Mouse (Mus musculus) heart, adult 2 months (tissue): ENCODE measurements at regions not wholly inside any gene's neighbourhood (a gene's known extent, or its start where the extent isn't known, plus 50 kb on each side); places are given as distances from the start of the nearest gene placed in this dataset.

Experiments used
- DNase-seq, 2 experiments: peaks; one replicate each; pipeline ENCODE4 v3.0.0; 2021
- H3K27ac ChIP-seq: fragments of 200-600 bp; 2 replicates; pipeline ENCODE4 v1.8.1; 2022
- H3K27me3 ChIP-seq: fragments of 200-500 bp; 2 replicates; pipeline ENCODE4 v1.6.1; 2012; ENCODE audit warnings: mild to moderate bottlenecking, low read length, inconsistent platforms, mixed read lengths; ENCODE audit not compliant: control insufficient read depth, insufficient read depth
- H3K36me3 ChIP-seq: fragments of 200-500 bp; 2 replicates; pipeline ENCODE4 v1.6.1; 2012; ENCODE audit warnings: low read length, inconsistent platforms; ENCODE audit not compliant: control insufficient read depth, insufficient read depth
- H3K4me1 ChIP-seq: fragments of 200-500 bp; 2 replicates; pipeline ENCODE4 v1.6.1; 2011; ENCODE audit warnings: low read length; ENCODE audit not compliant: control insufficient read depth, insufficient read depth
- H3K4me3 ChIP-seq: fragments of 200-600 bp; 2 replicates; pipeline ENCODE4 v1.8.1; 2022
- H3K79me2 ChIP-seq: fragments of 200-500 bp; replicated peaks from 2 replicates; pipeline ENCODE4 v1.6.1; 2012; ENCODE audit warnings: mild to moderate bottlenecking, inconsistent platforms, low read length, moderate library complexity, mixed read lengths; ENCODE audit not compliant: control insufficient read depth, insufficient read depth
- H3K9ac ChIP-seq: fragments of 200-500 bp; 2 replicates; pipeline ENCODE4 v1.6.1; 2012; ENCODE audit warnings: low read depth, mild to moderate bottlenecking, control low read depth, inconsistent platforms, low read length, mixed read lengths
- CTCF ChIP-seq: fragments of 200-600 bp; IDR thresholded peaks from 2 replicates; pipeline ENCODE4 v1.8.1; 2022; ENCODE audit warnings: antibody characterized with exemption, mild to moderate bottlenecking, moderate library complexity
- EP300 ChIP-seq: fragments of 200-500 bp; IDR thresholded peaks from 2 replicates; pipeline ENCODE4 v1.6.1; 2011; ENCODE audit warnings: low read depth, low read length, control low read depth; ENCODE audit not compliant: insufficient read depth
- POLR2A ChIP-seq: fragments of 200-500 bp; IDR thresholded peaks from 2 replicates; pipeline ENCODE4 v1.6.1; 2011; ENCODE audit warnings: mild to moderate bottlenecking, low read depth, low read length, control low read depth; ENCODE audit not compliant: insufficient read depth
- WGBS: fragments of 180-500 bp; shearing (Covaris S2); methylation state at CpG from one replicate; pipeline ENCODE4 v1.1.7; 2018; 5-methylcytosine and 5-hydroxymethylcytosine counted together
- intact Hi-C: fragments of 180-260 bp; cut with DNase I; formaldehyde crosslinking; loops from one replicate; pipeline ENCODE4 v1.15.1; 2025

- no peak overlapping the region for H3K9ac ChIP-seq
- DNase-seq = no peak
- H3K4me3 ChIP-seq = no peak overlapping the region
- TF ChIP-seq EP300 = no peak
- no peak for TF ChIP-seq POLR2A
- TF ChIP-seq CTCF = no peak
- H3K36me3 ChIP-seq = no peaks in the 10 kb centered on the region
- H3K27me3 ChIP-seq = no peaks in the 10 kb centered on the region
- intact Hi-C loops = no loop called here
- no peaks in the 10 kb centered on the region for H3K79me2 ChIP-seq
- no peaks in the 10 kb centered on the region for H3K4me1 ChIP-seq
- WGBS = 92% methylated on average over 9 of the region's 9 CpGs
- no peak overlapping the region for H3K27ac ChIP-seq
These were observed 151.4 kb upstream of the Lemd2 start for GRCm38 (mm10) chr17:27355717-27356116.

DNA sequence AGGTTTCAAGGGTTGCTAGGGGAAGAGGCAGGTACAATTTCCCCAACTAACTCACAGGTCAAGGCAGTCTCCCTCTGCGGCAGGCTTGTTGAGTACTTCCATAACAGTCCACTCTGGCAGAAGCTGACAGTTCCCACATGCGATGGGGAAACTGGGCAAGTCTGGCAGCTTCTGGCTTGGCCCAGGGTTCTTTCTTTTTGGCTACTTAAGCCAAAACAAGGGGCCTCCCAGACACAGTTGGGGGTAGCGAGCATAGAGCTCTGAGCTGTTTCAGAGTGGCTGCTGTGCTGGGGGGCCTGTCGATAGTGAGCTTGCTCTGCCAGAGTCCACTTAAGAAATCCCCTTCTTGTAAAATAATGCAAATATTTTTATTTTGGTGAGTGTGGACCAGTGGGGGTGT, 150.8 kb upstream of the Lemd2 start:
- 95% methylated on average over 4 of the region's 4 CpGs for WGBS
- H3K4me3 ChIP-seq = no peak overlapping the region
- intact Hi-C loops = no loop called here
- DNase-seq = no peak
- no peaks in the 10 kb centered on the region for H3K27me3 ChIP-seq
- no peak overlapping the region for H3K9ac ChIP-seq
- no peak overlapping the region for H3K27ac ChIP-seq
- no peaks in the 10 kb centered on the region for H3K36me3 ChIP-seq
- H3K4me1 ChIP-seq = no peaks in the 10 kb centered on the region
- H3K79me2 ChIP-seq = no peaks in the 10 kb centered on the region
- TF ChIP-seq EP300 (no peak), CTCF (no peak), POLR2A (no peak)

DNA sequence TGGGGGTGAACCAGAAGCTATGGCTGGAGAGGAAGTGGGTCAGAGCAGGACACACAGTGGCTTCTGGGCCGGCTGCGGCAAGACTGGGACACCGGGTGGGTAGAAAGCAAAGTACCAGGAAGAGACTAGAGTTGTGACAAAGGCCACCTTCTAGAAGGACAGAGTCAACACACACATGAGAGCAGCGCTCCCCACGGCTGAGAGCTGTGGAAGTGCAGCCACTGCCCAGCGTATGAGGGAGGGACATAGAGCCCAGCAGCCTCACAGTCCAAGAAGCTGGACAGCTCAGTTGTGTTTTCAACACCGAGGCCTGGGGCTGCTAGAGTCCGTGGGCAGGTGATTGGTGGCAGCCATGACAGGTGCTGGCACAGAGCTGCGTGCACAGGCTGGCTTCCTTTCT, 145.6 kb upstream of the Lemd2 start:
- Histone ChIP-seq H3K36me3 (no peaks in the 10 kb centered on the region), H3K4me3 (no peak overlapping the region), H3K27me3 (no peaks in the 10 kb centered on the region), H3K4me1 (no peaks in the 10 kb centered on the region), H3K9ac (no peak overlapping the region), H3K27ac (no peak overlapping the region), H3K79me2 (no peaks in the 10 kb centered on the region)
- WGBS = 83% methylated on average over 9 of the region's 9 CpGs
- DNase-seq = no peak
- TF ChIP-seq EP300 (no peak), CTCF (no peak), POLR2A (no peak)
- intact Hi-C loops = no loop called here

- H3K4me1 ChIP-seq = no peaks in the 10 kb centered on the region
- 83% methylated on average over 4 of the region's 4 CpGs for WGBS
- H3K4me3 ChIP-seq = no peak overlapping the region
- no peak for TF ChIP-seq CTCF
- no peak for TF ChIP-seq EP300
- TF ChIP-seq POLR2A = no peak
- no peaks in the 10 kb centered on the region for H3K79me2 ChIP-seq
- DNase-seq = no peak
- H3K9ac ChIP-seq = no peak overlapping the region
- no peaks in the 10 kb centered on the region for H3K27me3 ChIP-seq
- intact Hi-C loops = no loop called here
- no peaks in the 10 kb centered on the region for H3K36me3 ChIP-seq
- H3K27ac ChIP-seq = no peak overlapping the region
These were observed 145.2 kb upstream of the Lemd2 start for GRCm38 (mm10) chr17:27349432-27349831.

GRCm38 (mm10) chr17:27341952-27342890, 138.0 kb upstream of the Lemd2 start:
- H3K36me3 ChIP-seq = no peaks in the 10 kb centered on the region
- H3K4me3 ChIP-seq = no peak overlapping the region
- no peak overlapping the region for H3K9ac ChIP-seq
- intact Hi-C loops = no loop called here
- DNase-seq = no peak
- WGBS = 28% methylated on average over 14 of the region's 14 CpGs
- TF ChIP-seq EP300 = no peak
- no peak for TF ChIP-seq POLR2A
- no peak for TF ChIP-seq CTCF
- H3K4me1 ChIP-seq = no peaks in the 10 kb centered on the region
- H3K27ac ChIP-seq = no peak overlapping the region
- H3K27me3 ChIP-seq = no peaks in the 10 kb centered on the region
- H3K79me2 ChIP-seq = no peaks in the 10 kb centered on the region

DNA sequence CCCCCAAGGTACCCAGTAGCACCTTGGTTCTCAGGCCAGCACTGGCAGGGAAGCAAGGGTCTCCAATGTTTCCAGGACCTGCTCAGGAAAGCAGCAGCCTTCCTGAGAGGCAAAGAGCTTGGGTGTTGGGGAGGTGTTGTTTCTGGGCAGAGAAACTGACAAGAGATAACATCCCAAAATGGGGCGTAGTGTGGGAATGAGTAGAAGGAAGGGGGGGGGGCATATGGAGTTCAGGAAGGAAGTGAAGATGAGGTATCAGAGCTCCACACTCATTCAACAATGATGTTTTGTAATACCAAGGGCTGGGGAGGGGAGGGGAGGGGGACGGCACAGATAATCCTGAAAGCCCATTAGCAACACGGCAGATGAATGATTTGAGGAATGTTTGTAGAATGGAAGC, 135.6 kb upstream of the Lemd2 start:
- no peak for TF ChIP-seq POLR2A
- TF ChIP-seq CTCF = no peak
- TF ChIP-seq EP300 = no peak

More for the DNA sequence above, 135.6 kb upstream of the Lemd2 start:
- H3K27ac ChIP-seq = no peak overlapping the region
- H3K36me3 ChIP-seq = no peaks in the 10 kb centered on the region
- no peaks in the 10 kb centered on the region for H3K79me2 ChIP-seq
- H3K27me3 ChIP-seq = no peaks in the 10 kb centered on the region
- no peak for DNase-seq
- no peak overlapping the region for H3K9ac ChIP-seq
- no peak overlapping the region for H3K4me3 ChIP-seq
- H3K4me1 ChIP-seq = no peaks in the 10 kb centered on the region
- intact Hi-C loops = no loop called here
- WGBS = 46% methylated on average over 3 of the region's 3 CpGs
